Mouse (Mus musculus): ENCODE results near the gene A730009L09Rik. TPM values are rescaled to one million over a fixed set of nuclear protein-coding genes. Genes with fewer than 3 reads are reported as not detected.

Gene A730009L09Rik
- total RNA-seq, 2 experiments from 2014 or later, result 0.22 to 0.30 TPM

DNA sequence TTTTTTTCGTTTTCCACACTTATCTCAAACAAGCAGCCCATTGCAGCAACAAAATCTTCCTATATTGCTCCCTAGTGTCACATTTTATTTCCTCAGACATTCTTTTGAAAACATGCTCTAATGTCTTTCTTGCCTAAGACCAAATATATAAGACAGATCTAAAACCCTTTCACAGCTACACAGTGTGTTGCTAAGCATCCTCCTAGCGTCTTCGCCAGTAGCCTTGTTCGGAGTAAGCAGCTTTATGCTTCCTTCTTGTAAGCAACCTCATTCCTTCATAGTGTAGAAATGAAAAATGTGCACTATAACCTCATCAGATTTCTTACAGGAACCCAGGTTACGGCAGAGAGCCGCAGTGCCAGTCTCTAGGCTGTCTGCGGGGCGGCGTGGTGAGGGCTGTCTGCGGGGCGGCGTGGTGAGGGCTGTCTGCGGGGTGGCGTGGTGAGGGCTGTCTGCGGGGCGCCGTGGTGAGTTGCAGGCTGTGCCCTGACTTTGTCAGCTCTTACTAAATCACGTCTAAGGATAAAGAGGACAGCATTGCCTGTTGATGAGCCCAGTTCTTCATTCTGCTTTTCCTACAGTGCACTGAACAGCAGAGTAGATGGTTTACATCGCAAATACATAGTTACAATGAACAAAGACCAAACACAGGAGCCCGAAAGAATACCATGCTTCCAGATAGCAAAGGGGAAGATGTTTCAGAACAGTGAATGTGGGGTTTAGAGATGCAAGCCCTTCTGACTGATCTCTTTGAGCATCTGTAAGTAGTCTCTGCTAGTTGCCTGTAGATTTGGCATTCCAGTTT, 43.4 kb downstream of the A730009L09Rik start:
- intact Hi-C loops (cut with DNase I), result no loop called here
- DNase-seq (ENCODE audit: extremely low spot score in 1 of 2, low spot score in 2 of 2), result no peak

DNA sequence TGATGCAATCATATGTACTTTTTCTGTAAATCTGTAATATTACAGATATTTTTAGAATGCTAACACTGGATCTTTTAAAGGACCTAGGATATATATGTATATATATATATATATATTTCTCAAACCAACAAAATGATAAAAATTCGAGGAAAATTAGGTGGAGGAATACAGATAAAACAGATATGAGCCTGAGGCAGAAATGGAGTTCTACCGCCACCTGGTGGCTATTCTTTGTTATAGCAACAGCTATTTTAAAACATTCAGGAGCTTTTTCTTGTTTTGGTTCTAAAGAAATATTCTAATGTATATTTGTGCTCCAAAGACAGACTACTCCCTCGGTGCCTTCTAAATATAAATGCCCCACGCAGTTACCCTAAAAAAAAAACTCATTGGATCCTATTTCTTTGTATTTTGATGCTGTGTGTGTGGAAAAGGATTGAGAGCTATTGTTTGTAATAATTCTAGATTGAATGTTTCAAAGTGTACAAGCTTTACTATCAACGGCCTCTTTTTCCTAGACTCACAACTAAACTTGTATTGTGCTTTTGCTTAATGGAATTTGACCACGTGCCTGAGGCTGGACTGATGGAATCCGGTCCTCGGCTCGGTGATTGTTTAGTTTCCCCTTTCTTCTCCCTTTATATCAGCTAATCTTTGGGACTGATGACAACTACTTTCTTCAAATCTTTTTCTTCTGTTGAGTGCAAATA, 44.8 kb downstream of the A730009L09Rik start:
- DNase-seq (ENCODE audit: extremely low spot score in 1 of 2, low spot score in 2 of 2), result peak in 1 of 2 experiments; percentile 26
- intact Hi-C loops (cut with DNase I), result no loop called here

DNA sequence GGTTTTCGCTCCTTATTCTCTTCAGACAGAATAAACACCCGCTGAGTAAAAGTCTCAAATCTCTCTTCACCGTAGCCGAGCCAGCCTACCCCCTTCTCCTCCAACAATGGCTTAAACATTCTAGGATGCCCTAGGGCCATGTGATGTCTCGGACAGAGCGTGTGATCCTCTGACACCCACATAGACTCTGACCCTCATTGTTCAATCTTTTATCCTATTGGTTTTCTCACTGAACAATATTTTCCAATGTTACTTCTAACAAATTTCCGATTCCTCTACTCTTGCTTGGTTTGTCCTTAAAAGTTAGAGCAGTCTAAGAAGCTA, 45.3 kb downstream of the A730009L09Rik start:
- DNase-seq (ENCODE audit: extremely low spot score in 1 of 2, low spot score in 2 of 2), result no peak
- intact Hi-C loops (cut with DNase I), result no loop called here

Other genes starting within 250 kb of the A730009L09Rik start
- gene Mrpl39, start 220.6 kb downstream of the A730009L09Rik start, total RNA-seq (2021), result 10 to 100 TPM; 20.0 to 21.2 TPM

Measured in left cerebral cortex, postnatal 10 days (tissue).